10 mouse cellular contexts compared by ENCODE assay signal in genomic region chr3:94310911-94311310, GRCm38 (mm10). TPM values are rescaled to one million over a fixed set of nuclear protein-coding genes. Genes with fewer than 3 reads are reported as not detected.
DNase-seq lines count a peak whose midpoint lies in the region; ATAC-seq and TF ChIP-seq lines count a peak whose summit lies in the region.
"Had no signal": no experiment of that assay in that cellular context is flagged by ENCODE, and none has a peak within 500 bp of the region (broad histone marks: within the 10 kb centered on the region; RNA-seq: fewer than 3 reads in every experiment).

No protein-coding gene starts in this region.

- H3K9me3 ChIP-seq in heart, embryonic 16.5 days (replicated peaks; ENCODE audit: control insufficient read depth, low read length) = no peaks in the 10 kb centered on the region
- no peaks in the 10 kb centered on the region for H3K9me3 ChIP-seq in hindbrain, embryonic 13.5 days
- H3K9me3 ChIP-seq in midbrain, embryonic 11.5 days (ENCODE audit: control insufficient read depth, low read length) = no peaks in the 10 kb centered on the region
- H3K9me3 ChIP-seq: G1E had no signal

- no peak for TF ChIP-seq CTCF in bone marrow macrophage, adult 2 months (IDR thresholded peaks at IDR 0.05; ENCODE audit: low read depth, low read length)

- ATAC-seq in heart, embryonic 16.5 days (replicated peaks; ENCODE audit: extremely low read depth, insufficient read depth, low FRiP score) = no peak
- no peak for ATAC-seq in hindbrain, embryonic 13.5 days (ENCODE audit: low FRiP score)
- no peak for ATAC-seq in midbrain, embryonic 11.5 days (ENCODE audit: low FRiP score)

- DNase-seq in heart, adult 9 months (ENCODE audit: low spot score in 2 of 2) = no peak
- DNase-seq in midbrain, embryonic 11.5 days (ENCODE audit: low spot score, missing footprints) = peak; percentile 86
- DNase-seq in frontal cortex, postnatal 25 days (ENCODE audit: low spot score in 2 of 2) = no peak
- no peak for DNase-seq in c-Kit-positive CD71-positive TER-119-positive erythroid progenitor cells, embryonic 14.5 days (ENCODE audit: low spot score)
- DNase-seq in left cerebral cortex, postnatal 36 days (ENCODE audit: low spot score in 2 of 2) = no peak

- no peaks in the 10 kb centered on the region for H3K36me3 ChIP-seq in heart, embryonic 16.5 days (ENCODE audit: control insufficient read depth, insufficient read depth)
- no peaks in the 10 kb centered on the region for H3K36me3 ChIP-seq in hindbrain, embryonic 13.5 days
- no peaks in the 10 kb centered on the region for H3K36me3 ChIP-seq in midbrain, embryonic 11.5 days (ENCODE audit: control insufficient read depth, insufficient read depth, low read length)
- H3K36me3 ChIP-seq: G1E had no signal

- peak overlapping the region; percentile 83 for H3K9ac ChIP-seq in heart, embryonic 16.5 days (ENCODE audit: low read length)
- peak overlapping the region; percentile 80 for H3K9ac ChIP-seq in hindbrain, embryonic 13.5 days
- H3K9ac ChIP-seq in midbrain, embryonic 11.5 days (ENCODE audit: low read length) = no peak overlapping the region

- TF ChIP-seq POLR2A in bone marrow macrophage, adult 2 months (IDR thresholded peaks at IDR 0.05; ENCODE audit: borderline replicate concordance, low read depth, low read length) = no peak

- H3K27ac ChIP-seq in heart, embryonic 16.5 days (ENCODE audit: low read length) = no peak overlapping the region; the same call in 1 of the 2 replicates
- H3K27ac ChIP-seq in bone marrow macrophage, adult 2 months (ENCODE audit: insufficient read depth, low read depth, low read length) = no peak overlapping the region
- H3K27ac ChIP-seq in hindbrain, embryonic 13.5 days = no peak overlapping the region
- no peak overlapping the region for H3K27ac ChIP-seq in midbrain, embryonic 11.5 days (ENCODE audit: low read depth, low read length)

- WGBS in heart, embryonic 16.5 days = 74% methylated on average over 6 of the region's 6 CpGs
- WGBS in hindbrain, embryonic 13.5 days = 76% methylated on average over 6 of the region's 6 CpGs
- whole genome bisulfite sequencing in midbrain, embryonic 11.5 days = 85% methylated on average over 6 of the region's 6 CpGs

- H3K4me2 ChIP-seq in heart, embryonic 16.5 days (ENCODE audit: low read depth, low read length) = peak overlapping the region; percentile 83
- H3K4me2 ChIP-seq in hindbrain, embryonic 13.5 days = peak overlapping the region; percentile 56
- H3K4me2 ChIP-seq in midbrain, embryonic 11.5 days = peak overlapping the region; percentile 66

- peak overlapping the region; percentile 82 for H3K4me3 ChIP-seq in heart, embryonic 16.5 days (ENCODE audit: low read length)
- peak overlapping the region; percentile 79 for H3K4me3 ChIP-seq in bone marrow macrophage, adult 2 months (ENCODE audit: insufficient read depth, low read length)
- peak overlapping the region; percentile 59 for H3K4me3 ChIP-seq in hindbrain, embryonic 13.5 days
- 0 out of 2 replicates have a peak overlapping the region, but pooled peaks have one; percentile 42 for H3K4me3 ChIP-seq in midbrain, embryonic 11.5 days (ENCODE audit: low read depth, low read length)

- intact Hi-C loops in left cerebral cortex, postnatal 36 days (cut with DNase I) = no loop called here

- peaks cover 4% of the 10 kb centered on the region; the same call in 1 of the 2 replicates for H3K4me1 ChIP-seq in heart, embryonic 16.5 days (ENCODE audit: control insufficient read depth, insufficient read depth, low read length)
- H3K4me1 ChIP-seq in bone marrow macrophage, adult 2 months (ENCODE audit: control insufficient read depth, insufficient read depth, low read length) = peaks cover 14% of the 10 kb centered on the region
- H3K4me1 ChIP-seq in hindbrain, embryonic 13.5 days (replicated peaks) = peaks cover 12% of the 10 kb centered on the region; the same call in 1 of the 2 replicates
- H3K4me1 ChIP-seq in midbrain, embryonic 11.5 days (ENCODE audit: control insufficient read depth, insufficient read depth, low read length) = no peaks in the 10 kb centered on the region

- no peaks in the 10 kb centered on the region for H3K27me3 ChIP-seq in heart, embryonic 16.5 days (ENCODE audit: control insufficient read depth, insufficient read depth, low read length)
- 0 out of 2 replicates have a peak, but pooled peaks cover 3% of the 10 kb centered on the region for H3K27me3 ChIP-seq in hindbrain, embryonic 13.5 days
- no peaks in the 10 kb centered on the region for H3K27me3 ChIP-seq in midbrain, embryonic 11.5 days (ENCODE audit: control insufficient read depth, insufficient read depth, low read length)

RNA-seq across cellular contexts. Expression of gene Them4, which starts 1.0 kb away (rescaled TPM):
- 12.4 and 13.0 TPM in 2 replicates for polyA plus RNA-seq in heart, embryonic 16.5 days (2015; fragmentation: Nextera tagmentation; extraction: Ambion mirVana)
- 3.8 and 4.1 TPM in 2 replicates for polyA plus RNA-seq in bone marrow macrophage, adult 2 months (2012; ENCODE audit: insufficient read depth, insufficient read length, missing spikeins)
- polyA plus RNA-seq in hindbrain, embryonic 13.5 days (2015; fragmentation: Nextera tagmentation; extraction: Ambion mirVana) = 41.0 and 41.5 TPM in 2 replicates
- polyA plus RNA-seq in midbrain, embryonic 11.5 days (2014; fragmentation: Nextera tagmentation; extraction: Ambion mirVana) = 12.8 and 14.5 TPM in 2 replicates
- 10 to 100 TPM; 19.4 to 22.0 TPM for total RNA-seq in left cerebral cortex, postnatal 36 days (2021)

RNA-seq across cellular contexts. Expression of gene Them5, which starts 31.0 kb away (rescaled TPM):
- polyA plus RNA-seq in heart, embryonic 16.5 days (2015; fragmentation: Nextera tagmentation; extraction: Ambion mirVana) = 0.14 TPM in 1 of 2 replicates, not detected in the other
- not detected in 2 replicates for polyA plus RNA-seq in bone marrow macrophage, adult 2 months (2012; ENCODE audit: insufficient read depth, insufficient read length, missing spikeins)
- 0.13 TPM in 1 of 2 replicates, not detected in the other for polyA plus RNA-seq in hindbrain, embryonic 13.5 days (2015; fragmentation: Nextera tagmentation; extraction: Ambion mirVana)
- 0.11 TPM in 1 of 2 replicates, not detected in the other for polyA plus RNA-seq in midbrain, embryonic 11.5 days (2014; fragmentation: Nextera tagmentation; extraction: Ambion mirVana)
- total RNA-seq in left cerebral cortex, postnatal 36 days (2021) = not detected
- total RNA-seq: left cerebral cortex, adult 8-10 months had no signal
- polyA plus RNA-seq: G1E had no signal

RNA-seq across cellular contexts. Expression of gene Gm4778, which starts 47.1 kb away (rescaled TPM):
- polyA plus RNA-seq in heart, embryonic 16.5 days (2015; fragmentation: Nextera tagmentation; extraction: Ambion mirVana) = not detected in 2 replicates
- not detected in 2 replicates for polyA plus RNA-seq in bone marrow macrophage, adult 2 months (2012; ENCODE audit: insufficient read depth, insufficient read length, missing spikeins)
- not detected in 2 replicates for polyA plus RNA-seq in hindbrain, embryonic 13.5 days (2015; fragmentation: Nextera tagmentation; extraction: Ambion mirVana)
- polyA plus RNA-seq in midbrain, embryonic 11.5 days (2014; fragmentation: Nextera tagmentation; extraction: Ambion mirVana) = not detected in 2 replicates
- not detected for total RNA-seq in left cerebral cortex, postnatal 36 days (2021)
- total RNA-seq: G1E; left cerebral cortex, adult 8-10 months had no signal
- polyA plus RNA-seq: G1E had no signal

RNA-seq across cellular contexts. Expression of gene C2cd4d, which starts 51.3 kb away (rescaled TPM):
- polyA plus RNA-seq in heart, embryonic 16.5 days (2015; fragmentation: Nextera tagmentation; extraction: Ambion mirVana) = 0.22 and 0.54 TPM in 2 replicates
- polyA plus RNA-seq in bone marrow macrophage, adult 2 months (2012; ENCODE audit: insufficient read depth, insufficient read length, missing spikeins) = not detected in 2 replicates
- polyA plus RNA-seq in hindbrain, embryonic 13.5 days (2015; fragmentation: Nextera tagmentation; extraction: Ambion mirVana) = 1.7 and 1.8 TPM in 2 replicates
- polyA plus RNA-seq in midbrain, embryonic 11.5 days (2014; fragmentation: Nextera tagmentation; extraction: Ambion mirVana) = 0.87 and 1.4 TPM in 2 replicates
- total RNA-seq in left cerebral cortex, postnatal 36 days (2021) = under 1 TPM; 0.32 to 0.82 TPM
- polyA plus RNA-seq: G1E had no signal
